Mouse (Mus musculus) retina, adult 2 months (tissue): ENCODE results near the gene Fto.

Experiments used
- DNase-seq: peaks from one replicate; pipeline ENCODE4 v3.0.0-alpha.2; 2012; ENCODE audit warnings: low read depth, low spot score

Gene Fto

GRCm38 (mm10) chr8:91324271-91324670 is 10.9 kb downstream of the Fto start:
- DNase-seq: no peak

GRCm38 (mm10) chr8:91324916-91325315 is 11.6 kb downstream of the Fto start:
- no peak for DNase-seq

- DNase-seq: no peak
Observed at GRCm38 (mm10) chr8:91326018-91326417, 12.7 kb downstream of the Fto start.

DNA sequence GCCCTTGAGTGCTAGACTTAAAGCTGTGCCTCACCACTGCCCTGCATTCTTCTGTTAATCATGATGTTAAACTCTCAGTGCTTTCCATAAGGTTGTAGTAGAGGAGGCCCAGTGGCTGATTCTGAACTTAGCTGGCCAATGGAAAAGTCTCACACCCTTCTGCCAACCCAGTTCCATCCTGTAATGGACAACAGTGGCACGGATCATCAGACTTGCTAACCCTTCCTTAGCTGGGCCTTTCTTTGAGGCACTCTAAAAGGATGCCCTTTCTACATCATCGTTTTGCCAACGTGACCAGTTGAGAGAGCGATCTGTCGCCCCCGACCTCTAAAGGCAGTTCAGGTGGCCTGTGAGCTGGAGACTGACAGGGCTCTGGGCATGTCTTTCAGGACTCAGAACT is 13.6 kb downstream of the Fto start:
- no peak for DNase-seq

DNA sequence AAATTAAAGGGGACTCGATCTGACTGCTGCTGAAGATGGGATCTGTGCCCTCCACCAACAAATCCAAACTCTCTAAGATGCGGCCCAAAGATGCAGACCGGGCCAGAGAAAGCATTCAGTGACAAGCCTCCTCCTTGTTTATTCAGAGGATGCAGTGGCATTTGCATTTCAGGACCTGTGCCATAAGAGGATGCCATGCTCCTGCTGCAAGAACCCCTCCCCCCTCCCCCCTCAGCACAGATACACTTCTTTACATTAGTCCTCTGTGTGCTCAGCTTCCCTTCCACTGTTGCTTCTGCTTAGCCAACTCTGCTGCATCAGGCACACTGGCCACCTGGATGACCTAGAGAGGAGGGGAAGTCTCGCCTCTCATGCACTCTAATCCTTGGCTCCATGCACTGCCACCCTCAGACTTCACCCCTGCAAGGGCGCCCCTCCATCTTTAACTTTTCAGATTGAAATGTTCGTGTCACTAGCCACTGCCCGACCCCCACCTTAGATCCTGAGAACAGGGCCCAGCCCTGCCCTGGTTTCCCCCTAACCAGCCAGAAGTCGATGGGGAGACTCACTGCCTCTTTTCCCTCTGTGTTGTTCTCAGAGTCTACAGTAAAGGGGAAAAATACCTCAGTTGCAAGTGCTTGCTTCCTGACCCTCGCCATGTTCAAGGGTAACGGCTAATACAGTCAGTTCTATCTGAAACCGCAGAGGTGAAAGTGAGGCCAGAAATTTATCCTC is 14.3 kb downstream of the Fto start:
- no peak for DNase-seq

DNA sequence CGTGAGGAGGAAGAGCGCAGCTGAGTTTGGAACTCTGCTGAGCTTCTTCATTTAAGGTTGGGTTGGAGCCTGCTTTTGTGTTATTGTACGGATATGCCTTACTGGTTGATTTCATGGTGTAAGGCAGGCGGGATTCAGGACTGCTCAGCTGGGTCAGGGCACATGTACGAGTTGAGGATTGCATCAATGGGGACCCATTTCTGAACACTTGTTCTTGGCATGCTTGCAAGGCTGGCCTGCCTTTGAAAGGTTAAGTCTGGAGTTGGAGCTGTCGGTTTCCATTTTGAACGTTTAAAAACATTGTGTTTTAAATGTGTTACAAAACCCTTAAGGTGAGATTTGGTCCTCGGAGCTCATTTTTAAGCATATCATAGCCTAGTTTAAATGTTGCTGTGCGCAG is 15.7 kb downstream of the Fto start:
- no peak for DNase-seq

DNA sequence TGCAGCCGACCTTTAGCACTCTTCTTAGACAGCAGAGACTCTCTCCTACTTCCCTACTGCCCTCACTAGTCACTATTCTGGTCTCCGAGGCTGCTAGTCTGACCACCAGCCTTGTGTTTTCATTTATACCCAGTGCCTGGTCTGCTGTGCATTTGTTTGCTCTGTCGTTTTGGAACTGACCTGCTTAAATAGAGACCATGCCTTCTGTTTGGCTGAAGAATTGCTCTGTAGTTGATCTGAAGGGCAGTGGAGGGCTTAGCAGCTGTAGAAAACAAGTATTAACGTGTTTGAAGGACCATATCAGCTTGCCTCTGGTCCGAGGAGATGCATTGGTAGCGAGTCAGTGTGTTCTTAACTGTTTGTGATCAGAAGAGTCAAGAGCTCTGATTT is 16.1 kb downstream of the Fto start:
- DNase-seq: no peak

DNA sequence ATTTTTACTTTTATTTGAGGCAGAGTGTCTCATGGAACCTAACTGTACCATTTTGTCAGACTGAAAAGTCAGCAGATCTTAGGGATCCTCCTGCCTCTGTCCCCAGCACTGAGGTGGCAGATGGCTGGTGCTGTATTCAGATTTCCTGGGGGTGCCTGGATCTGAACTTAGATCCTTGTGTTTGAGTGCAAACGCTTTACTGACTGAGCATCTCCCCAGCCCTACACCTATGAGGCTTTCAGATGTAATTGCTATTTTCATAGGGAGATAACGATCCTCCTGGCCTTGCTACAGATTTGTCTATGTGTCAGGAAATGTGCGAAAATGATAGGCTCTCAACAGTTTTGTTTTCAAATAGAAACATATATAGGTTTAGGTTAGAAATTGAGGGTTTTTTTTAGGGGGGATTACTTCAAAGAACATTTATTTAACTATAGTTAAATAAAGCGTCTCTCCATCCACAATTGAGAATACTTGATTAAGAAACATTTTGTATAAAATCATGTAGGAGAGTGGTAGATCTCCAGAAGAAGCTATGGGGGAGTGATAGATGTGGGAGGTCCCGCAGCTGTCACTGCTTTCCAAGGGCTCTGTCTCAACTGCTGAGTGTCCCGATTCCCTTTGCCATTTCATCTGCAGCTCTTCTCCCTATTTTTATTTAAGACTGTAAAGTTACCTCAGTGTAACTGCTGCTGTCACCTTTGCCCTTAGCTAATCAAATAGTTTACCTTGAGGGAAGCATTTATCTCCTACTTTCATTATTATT is 25.2 kb downstream of the Fto start:
- no peak for DNase-seq

- no peak for DNase-seq
Observed at GRCm38 (mm10) chr8:91339651-91340050, 26.3 kb downstream of the Fto start.

DNA sequence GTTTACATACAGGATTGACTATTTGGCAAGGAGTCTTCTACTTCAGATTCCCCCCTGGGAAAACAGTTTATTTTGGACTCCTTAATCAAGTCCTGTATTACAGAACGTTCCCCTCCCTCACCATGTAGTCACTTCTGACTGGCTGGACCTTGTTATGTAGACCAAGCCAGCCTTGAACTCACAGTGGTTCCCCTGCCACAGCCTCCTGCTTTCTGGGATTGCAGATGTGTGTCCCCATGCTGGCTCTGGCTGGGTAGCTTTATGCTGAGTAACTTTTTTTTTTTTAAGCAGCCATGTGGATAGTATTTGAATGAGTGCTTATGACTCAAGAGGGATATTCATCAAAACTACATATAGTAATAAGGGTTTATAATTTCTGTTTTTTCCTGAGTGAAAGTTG is 27.4 kb downstream of the Fto start:
- no peak for DNase-seq

DNA sequence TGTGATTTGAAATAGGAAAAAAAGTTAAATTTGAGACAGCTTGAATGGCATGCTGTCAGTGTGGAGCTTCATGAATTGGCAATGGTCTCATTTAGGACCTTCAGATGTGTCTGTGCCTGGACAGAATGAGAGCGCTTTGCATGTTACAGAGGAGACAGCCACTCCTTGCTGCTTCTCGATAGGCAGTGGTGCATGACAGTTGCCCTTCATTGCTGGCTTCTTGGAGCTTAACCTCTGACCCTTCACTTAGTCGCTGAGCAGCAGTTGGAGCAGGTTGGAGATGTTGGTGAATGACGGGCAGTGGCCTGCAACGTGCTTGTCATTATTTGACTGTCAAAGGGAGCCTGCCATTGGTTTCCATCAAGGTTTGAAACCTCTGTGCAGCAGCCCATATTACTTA is 28.9 kb downstream of the Fto start:
- DNase-seq: no peak

DNA sequence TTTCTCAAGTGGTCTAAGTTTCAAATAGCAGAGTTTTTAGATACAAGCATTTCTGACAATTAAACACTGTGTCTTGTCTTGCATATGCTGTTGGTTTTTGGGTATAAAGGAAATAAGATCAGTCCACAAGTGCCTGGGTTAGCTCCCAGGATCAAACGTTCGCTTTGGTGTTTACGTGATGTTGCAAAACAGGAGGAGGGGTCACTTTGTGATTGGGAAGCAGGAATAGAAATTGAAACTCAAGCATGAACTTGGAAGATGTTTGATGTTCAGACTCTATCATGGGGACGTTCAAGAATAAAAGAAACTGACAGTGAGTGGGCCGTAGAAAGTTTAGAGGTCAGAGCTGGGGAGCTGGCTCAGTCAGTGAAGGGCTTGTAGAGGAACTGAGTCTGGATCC is 29.5 kb downstream of the Fto start:
- no peak for DNase-seq

- DNase-seq: no peak
Observed at GRCm38 (mm10) chr8:91344659-91345058, 31.3 kb downstream of the Fto start.

DNA sequence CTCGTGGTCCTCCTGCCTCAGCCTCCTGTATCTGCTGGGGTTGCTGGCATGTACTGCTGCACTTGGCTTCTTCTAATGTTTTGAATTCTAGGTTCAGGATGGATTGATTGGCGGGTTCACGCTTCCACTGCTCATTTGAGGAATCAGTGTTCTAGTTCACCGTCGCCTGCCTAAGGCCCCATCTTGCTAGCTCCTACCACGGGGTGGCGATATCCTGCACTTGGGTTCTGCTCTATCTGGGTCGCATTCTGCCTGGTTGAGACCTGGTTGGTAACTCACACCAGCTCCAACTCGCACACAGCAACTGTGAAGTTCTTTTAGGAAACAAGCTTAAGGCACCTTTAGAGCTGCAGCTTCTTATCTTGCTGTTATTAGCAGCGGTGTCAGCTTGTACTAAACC is 33.8 kb downstream of the Fto start:
- no peak for DNase-seq

- DNase-seq: no peak
Observed at GRCm38 (mm10) chr8:91347595-91347994, 34.3 kb downstream of the Fto start.

- no peak for DNase-seq
Observed at GRCm38 (mm10) chr8:91349816-91350215, 36.5 kb downstream of the Fto start.

- no peak for DNase-seq
Observed at GRCm38 (mm10) chr8:91350628-91351027, 37.3 kb downstream of the Fto start.

DNA sequence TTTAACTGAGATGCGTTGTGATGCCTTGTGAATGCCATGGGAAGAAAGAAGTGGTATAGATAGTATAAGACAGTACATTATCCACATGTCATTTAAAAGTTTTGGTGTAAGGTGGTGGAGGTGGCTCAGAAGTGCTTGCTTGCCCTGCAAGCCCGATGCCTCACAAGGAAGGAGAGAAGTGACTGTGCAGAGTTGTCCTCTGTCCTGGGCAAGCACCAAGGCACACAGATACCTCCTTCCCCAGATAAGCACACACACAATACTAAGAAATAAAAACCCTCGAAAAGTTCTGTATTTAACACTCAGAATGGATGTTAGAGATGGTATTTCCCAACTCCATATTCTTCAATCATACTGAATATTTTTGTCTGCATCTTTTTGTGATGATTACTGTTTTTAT is 39.3 kb downstream of the Fto start:
- DNase-seq: no peak

GRCm38 (mm10) chr8:91353062-91353461 is 39.7 kb downstream of the Fto start:
- no peak for DNase-seq

- no peak for DNase-seq
Observed at GRCm38 (mm10) chr8:91353907-91354306, 40.6 kb downstream of the Fto start.

DNA sequence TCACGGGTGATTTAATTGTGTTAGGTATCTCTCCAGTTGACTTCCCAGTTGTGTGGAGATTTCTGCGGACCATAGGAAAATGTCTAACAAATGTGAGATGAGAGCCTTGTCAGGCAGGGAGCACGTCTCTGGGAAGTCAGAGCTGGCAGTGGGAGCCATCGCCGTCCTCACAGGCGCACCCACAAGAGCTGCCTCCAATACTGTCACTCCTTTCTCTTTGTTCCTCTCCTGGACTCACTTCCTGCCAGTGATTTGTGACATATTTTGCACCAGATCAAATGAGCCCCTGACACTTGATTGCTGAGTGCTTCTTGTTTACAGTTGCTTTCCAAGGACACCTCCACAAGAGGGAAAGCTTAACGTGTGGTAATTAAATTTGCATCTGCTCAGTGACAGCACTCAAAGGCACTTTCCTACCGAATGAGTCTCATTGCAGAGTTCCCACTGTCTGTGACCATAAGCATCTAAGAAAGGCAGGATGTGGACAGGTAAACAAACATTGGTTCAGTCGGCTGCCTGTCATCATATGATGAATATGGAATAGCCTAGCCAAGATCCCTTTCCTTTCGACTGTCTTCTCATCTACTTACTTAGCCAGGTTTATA is 42.1 kb downstream of the Fto start:
- DNase-seq: no peak

- no peak for DNase-seq
Observed at GRCm38 (mm10) chr8:91355956-91356699, 42.8 kb downstream of the Fto start.
